Mouse (Mus musculus): ENCODE results near the gene Jakmip3.
A peak's percentile ranks its signal among the peaks of the same experiment; 100 is the strongest.

Jakmip3 gene

GRCm38 (mm10) chr7:138940612-138941461 lies at the start of gene Jakmip3:
Jakmip3 (plus strand) TSS chr7:138940730.
- DNase-seq: peak; percentile 73

GRCm38 (mm10) chr7:138898122-138898521 lies 42.4 kb upstream of the Jakmip3 start:
- DNase-seq: no peak

DNA sequence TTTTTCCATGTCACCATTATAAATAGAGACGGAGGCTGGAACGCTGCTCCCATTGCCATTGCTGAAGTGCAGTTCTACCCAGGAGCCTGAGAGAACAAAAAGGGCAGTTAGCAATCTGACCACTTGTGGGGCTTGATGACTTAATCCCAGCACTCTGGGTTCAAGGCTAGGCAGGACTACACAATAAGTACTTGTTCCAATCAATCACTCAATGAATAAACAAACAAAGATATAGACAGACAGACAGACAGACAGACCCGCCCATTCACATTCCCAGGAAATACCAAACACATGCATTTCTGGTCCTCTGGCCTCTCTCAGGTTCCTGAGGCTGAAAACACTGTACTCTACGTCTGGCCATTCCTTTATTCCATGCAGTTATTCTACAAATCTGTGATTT lies 41.8 kb upstream of the Jakmip3 start:
- DNase-seq: no peak

- no peak for DNase-seq
Measured at GRCm38 (mm10) chr7:138903886-138904435, 36.6 kb upstream of the Jakmip3 start.

- DNase-seq: no peak
Measured at GRCm38 (mm10) chr7:138906441-138906840, 34.1 kb upstream of the Jakmip3 start.

- peak; percentile 41 for DNase-seq
Measured at GRCm38 (mm10) chr7:138907043-138907442, 33.5 kb upstream of the Jakmip3 start.

DNA sequence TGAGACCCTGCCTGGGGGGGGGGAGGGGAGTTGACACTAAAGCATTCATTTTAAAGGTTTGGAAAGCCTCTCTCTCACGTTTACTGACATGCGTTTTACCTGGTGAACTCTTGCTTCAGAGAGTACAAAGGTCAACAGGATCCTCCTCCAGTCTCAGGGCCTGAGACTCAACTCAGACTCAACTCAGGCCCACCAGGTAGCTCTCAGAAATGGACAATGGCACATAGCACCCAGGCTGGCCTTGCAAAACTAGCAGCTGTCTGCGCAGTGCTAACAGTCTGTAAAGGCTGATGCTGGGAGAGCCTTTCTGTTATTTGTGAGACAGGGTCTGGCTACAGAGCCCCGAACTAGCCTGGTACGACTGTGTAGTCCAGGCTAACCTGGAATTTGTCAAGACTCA lies 32.6 kb upstream of the Jakmip3 start:
- DNase-seq: peak; percentile 22

- no peak for DNase-seq
Measured at GRCm38 (mm10) chr7:138908768-138909276, 31.7 kb upstream of the Jakmip3 start.

DNA sequence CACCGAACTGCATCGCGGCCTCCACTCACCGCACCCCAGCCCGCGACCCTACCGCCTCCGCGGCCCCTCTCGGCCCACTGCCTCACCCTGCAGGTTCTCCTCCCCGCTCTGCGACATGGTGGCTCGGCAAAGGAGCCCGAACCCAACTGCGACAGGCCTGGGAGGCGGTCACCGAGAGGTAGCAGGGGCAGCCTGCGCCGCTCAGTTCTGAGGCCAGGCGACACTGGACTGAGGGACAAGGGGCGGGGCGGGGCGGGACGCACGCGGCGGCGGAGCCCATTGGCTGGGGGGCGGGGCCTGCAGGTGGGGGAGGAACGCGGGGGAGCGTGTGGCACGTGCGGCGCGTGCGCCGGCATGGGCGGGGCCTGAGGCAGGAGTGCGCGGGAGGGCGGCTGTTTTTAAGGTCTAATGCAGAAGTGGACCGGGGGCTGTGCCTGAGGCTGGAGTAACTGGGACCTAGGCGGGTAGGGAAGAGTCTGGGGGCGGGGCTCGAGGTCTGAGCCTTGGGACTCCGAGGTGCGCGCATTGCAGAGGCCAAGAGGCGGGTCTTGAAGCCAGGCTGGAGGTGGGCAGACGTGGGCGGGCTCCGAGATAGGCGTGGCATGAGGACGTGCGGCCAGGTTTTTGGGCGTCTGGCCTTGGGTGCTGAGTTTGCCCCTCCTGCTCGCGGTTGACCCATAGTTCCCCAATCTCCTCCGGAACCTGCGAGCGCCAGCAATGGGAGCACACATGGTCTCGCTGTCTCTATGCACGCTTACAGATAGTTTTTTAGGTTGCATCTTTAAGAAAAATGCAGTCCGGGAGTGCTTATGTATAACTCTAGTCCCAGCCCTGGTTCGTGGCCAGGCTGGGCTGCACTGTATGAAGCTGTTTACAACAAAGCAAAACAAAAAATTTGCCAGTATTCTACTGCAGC lies 31.0 kb upstream of the Jakmip3 start, which contains the start of gene Bnip3:
Gene Bnip3 (minus strand): TSS at position 243 of the 916 bp plus-strand sequence.
- peak; percentile 93 for DNase-seq

GRCm38 (mm10) chr7:138910193-138910562 lies 30.4 kb upstream of the Jakmip3 start:
- no peak for DNase-seq

GRCm38 (mm10) chr7:138913616-138914015 lies 26.9 kb upstream of the Jakmip3 start:
- DNase-seq: no peak

- no peak for DNase-seq
Measured at GRCm38 (mm10) chr7:138919156-138919944, 21.2 kb upstream of the Jakmip3 start.

- DNase-seq: no peak
Measured at GRCm38 (mm10) chr7:138921611-138922010, 18.9 kb upstream of the Jakmip3 start.

DNA sequence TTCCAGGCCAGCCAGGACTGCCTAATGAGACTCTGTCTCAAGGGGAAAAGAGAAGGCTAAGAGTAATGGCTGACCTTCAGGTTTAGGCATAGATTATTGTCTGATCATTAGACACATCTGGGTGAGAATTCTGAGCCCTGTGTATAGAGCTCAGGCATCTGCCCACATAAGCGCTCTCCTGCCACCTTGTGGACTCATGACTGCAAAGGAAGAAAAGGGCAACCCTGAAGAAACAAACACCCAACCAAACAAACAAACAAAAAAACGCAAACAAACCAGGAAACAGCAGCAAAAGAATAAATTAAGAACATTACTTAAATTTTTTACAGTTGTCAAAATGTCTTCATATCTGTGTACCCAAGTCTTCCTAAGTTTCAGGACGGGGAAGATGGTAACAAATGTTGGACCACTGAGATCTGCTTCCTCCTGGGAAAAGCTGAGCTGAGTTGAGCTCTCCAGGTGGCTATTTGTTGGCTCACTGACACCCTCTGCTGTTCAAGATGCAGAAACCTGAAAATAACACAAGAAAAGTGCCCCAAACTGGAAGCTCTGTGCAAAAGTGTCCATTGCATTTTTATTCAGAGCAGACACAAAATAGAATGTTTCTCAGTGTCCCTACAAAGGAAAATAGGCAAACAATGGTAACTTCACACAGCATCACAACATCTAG lies 16.6 kb upstream of the Jakmip3 start:
- DNase-seq: no peak

GRCm38 (mm10) chr7:138928456-138928855 lies 12.1 kb upstream of the Jakmip3 start:
- no peak for DNase-seq

- no peak for DNase-seq
Measured at GRCm38 (mm10) chr7:138934523-138934922, 6.0 kb upstream of the Jakmip3 start.

DNA sequence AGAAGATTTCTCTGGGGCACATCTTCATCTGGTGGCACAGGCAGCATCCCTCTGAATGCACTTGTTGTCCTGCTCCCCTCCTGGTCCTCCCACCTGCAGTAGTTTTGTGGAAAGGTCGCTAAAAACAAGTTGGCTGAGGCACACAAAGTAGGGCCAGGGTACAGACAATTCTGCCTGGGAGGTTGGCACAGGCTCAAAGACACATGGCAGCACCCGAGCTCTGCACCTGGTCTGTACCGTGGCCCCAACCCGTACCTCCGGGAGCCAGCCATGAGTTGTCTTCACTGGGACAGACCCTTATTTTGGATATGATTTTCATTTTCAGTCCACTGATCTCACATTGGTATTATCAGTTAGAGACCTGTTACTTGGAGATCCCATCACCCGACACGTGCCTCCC lies 1.5 kb upstream of the Jakmip3 start:
- no peak for DNase-seq

DNA sequence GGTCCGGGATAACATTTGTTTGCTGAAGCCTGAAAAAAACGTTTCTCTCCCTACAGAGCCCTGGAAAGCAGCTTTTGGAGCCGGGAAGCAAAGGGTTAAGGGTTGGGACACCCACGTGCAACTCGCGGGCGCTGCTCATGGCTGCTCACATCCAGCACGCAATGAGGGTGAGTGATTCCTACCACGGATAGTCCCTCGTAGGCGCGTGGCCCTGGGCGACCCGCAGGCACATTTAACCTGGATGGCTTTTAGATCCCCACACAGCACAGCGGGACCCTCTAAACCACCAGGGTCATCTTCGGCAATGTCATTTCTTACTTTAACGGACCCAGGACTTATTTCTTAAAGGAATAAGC lies 296 bp upstream of the Jakmip3 start:
- peak; percentile 74 for DNase-seq

GRCm38 (mm10) chr7:138941571-138941970 lies 1.0 kb downstream of the Jakmip3 start:
- DNase-seq: no peak

GRCm38 (mm10) chr7:138942301-138942700 lies 1.8 kb downstream of the Jakmip3 start:
- no peak for DNase-seq

DNA sequence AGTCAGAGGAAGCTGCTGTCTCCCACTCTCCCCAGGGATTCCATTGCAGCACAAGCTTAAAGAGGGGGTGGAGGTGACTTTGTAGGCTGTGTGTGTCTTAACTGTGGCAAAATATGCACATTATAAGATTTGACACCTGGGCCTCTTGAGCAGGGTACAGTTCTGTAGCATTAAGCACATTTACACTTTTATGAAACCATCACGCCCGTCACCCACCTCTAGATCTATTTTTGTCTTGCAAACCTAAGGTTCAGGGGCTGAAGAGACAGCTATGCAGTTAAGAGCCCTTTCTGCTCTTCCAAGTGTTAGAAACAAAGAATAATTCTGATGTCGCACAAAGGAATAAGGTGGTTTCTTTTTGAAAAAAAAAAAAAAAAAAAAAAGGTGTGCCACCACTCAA lies 5.1 kb downstream of the Jakmip3 start:
- no peak for DNase-seq

GRCm38 (mm10) chr7:138947741-138948140 lies 7.2 kb downstream of the Jakmip3 start:
- no peak for DNase-seq

Data from cerebellum, adult 11-12 months (tissue).